Mouse (Mus musculus): ENCODE measurements at regions not wholly inside any gene's neighbourhood (a gene's known extent, or its start where the extent isn't known, plus 50 kb on each side); places are given as distances from the start of the nearest gene placed in this dataset.

DNA sequence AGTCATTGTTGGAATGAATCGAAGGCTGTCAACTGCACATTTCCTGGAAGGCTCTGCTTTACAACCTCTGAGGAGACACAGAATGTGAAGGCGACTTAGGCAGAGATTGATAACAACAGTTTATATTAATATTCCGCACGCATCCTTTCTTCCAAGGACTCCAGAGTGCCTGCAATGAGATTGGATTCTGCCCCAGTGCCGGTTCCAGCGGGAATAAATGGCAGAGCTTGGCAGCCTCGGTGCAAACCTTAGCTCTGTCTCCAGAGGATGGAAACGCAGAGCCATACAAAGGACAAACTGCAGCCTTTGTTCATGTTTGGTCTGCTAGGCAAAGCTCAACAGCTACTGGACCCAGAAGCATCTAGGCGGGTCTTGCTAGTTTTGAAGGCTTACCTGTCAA, 288.8 kb downstream of the Rnf144a start:
- no peak for ATAC-seq (ENCODE audit: insufficient number of reproducible peaks, insufficient read depth, low FRiP score, low read depth)
- H3K36me3 ChIP-seq (ENCODE audit: control insufficient read depth, insufficient read depth, low read length): no peaks in the 10 kb centered on the region
- H3K4me3 ChIP-seq (ENCODE audit: low read depth, low read length): no peak overlapping the region
- WGBS: 77% methylated on average over 9 of the region's 9 CpGs
- H3K9ac ChIP-seq (replicated peaks; ENCODE audit: low read depth, low read length): no peak overlapping the region
- no peaks in the 10 kb centered on the region for H3K4me1 ChIP-seq (ENCODE audit: control insufficient read depth, insufficient read depth, low read length)
- H3K27ac ChIP-seq (ENCODE audit: low read length): no peak overlapping the region
- no peaks in the 10 kb centered on the region for H3K27me3 ChIP-seq (ENCODE audit: control insufficient read depth, insufficient read depth, low read length)
- no peaks in the 10 kb centered on the region for H3K9me3 ChIP-seq (ENCODE audit: control insufficient read depth, low read depth, low read length)
- H3K4me2 ChIP-seq (replicated peaks; ENCODE audit: low read depth, low read length): no peak overlapping the region

DNA sequence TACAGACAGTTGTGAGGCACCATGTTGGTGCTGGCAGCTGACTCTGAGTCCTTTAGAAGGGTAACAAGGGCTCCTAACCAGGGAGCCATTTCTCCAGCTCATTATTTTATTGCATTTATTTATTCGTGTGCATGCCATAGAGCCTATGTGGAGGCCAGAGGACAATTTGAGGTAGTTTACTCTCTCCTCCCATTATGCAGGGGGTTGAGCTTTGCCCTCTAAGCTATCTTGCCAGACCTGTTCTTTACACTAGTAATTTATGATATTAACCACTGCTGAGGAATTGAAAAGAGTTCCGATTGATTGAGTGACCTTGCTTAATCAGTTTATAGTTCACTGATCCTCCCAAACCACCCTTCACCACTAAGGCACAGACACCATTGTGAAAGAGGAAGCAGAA, 290.8 kb downstream of the Rnf144a start:
- no peaks in the 10 kb centered on the region for H3K4me1 ChIP-seq (ENCODE audit: control insufficient read depth, insufficient read depth, low read length)
- H3K4me3 ChIP-seq (ENCODE audit: low read depth, low read length): no peak overlapping the region
- H3K27ac ChIP-seq (ENCODE audit: low read length): no peak overlapping the region
- no peaks in the 10 kb centered on the region for H3K36me3 ChIP-seq (ENCODE audit: control insufficient read depth, insufficient read depth, low read length)
- no peak overlapping the region for H3K4me2 ChIP-seq (replicated peaks; ENCODE audit: low read depth, low read length)
- WGBS: 80% methylated on average over 2 of the region's 2 CpGs
- H3K27me3 ChIP-seq (ENCODE audit: control insufficient read depth, insufficient read depth, low read length): no peaks in the 10 kb centered on the region
- ATAC-seq (ENCODE audit: insufficient number of reproducible peaks, insufficient read depth, low FRiP score, low read depth): no peak
- H3K9me3 ChIP-seq (ENCODE audit: control insufficient read depth, low read depth, low read length): no peaks in the 10 kb centered on the region
- no peak overlapping the region for H3K9ac ChIP-seq (replicated peaks; ENCODE audit: low read depth, low read length)

DNA sequence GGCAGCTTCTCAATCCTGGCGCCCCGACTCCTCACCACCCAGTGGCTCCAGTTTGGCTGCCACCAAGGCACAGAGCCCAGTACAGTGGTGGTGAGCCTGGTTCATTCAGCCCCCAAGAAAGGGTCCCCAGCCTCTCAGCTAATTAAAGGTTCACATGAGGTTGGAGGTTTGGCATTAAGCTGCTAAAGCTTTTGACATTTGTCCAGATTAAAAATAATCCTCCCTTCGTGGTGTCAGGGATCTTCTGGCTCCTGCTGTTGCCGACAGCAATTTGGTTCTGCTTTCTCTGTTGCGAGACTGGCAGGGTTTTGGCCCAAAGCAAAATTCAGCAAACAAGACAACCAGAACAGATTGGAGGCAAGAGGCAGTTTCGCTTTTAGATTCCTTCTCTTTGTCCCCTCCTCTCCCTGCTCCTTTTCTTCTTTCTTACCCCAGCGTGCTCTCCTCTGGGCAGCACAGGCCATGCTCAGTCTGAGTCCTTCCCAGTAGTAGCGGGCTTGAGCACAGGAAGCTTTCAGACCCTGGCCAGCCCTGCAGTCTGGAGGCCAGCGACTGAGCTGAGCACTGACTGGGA, 299.6 kb downstream of the Rnf144a start:
- Histone ChIP-seq H3K9me3 (ENCODE audit: control insufficient read depth, low read depth, low read length) (no peaks in the 10 kb centered on the region), H3K27me3 (ENCODE audit: control insufficient read depth, insufficient read depth, low read length) (no peaks in the 10 kb centered on the region), H3K4me3 (ENCODE audit: low read depth, low read length) (no peak overlapping the region), H3K4me2 (replicated peaks; ENCODE audit: low read depth, low read length) (no peak overlapping the region), H3K9ac (replicated peaks; ENCODE audit: low read depth, low read length) (no peak overlapping the region), H3K27ac (ENCODE audit: low read length) (no peak overlapping the region), H3K4me1 (ENCODE audit: control insufficient read depth, insufficient read depth, low read length) (no peaks in the 10 kb centered on the region), H3K36me3 (ENCODE audit: control insufficient read depth, insufficient read depth, low read length) (no peaks in the 10 kb centered on the region)
- no peak for ATAC-seq (ENCODE audit: insufficient number of reproducible peaks, insufficient read depth, low FRiP score, low read depth)
- WGBS: 75% methylated on average over 9 of the region's 9 CpGs

DNA sequence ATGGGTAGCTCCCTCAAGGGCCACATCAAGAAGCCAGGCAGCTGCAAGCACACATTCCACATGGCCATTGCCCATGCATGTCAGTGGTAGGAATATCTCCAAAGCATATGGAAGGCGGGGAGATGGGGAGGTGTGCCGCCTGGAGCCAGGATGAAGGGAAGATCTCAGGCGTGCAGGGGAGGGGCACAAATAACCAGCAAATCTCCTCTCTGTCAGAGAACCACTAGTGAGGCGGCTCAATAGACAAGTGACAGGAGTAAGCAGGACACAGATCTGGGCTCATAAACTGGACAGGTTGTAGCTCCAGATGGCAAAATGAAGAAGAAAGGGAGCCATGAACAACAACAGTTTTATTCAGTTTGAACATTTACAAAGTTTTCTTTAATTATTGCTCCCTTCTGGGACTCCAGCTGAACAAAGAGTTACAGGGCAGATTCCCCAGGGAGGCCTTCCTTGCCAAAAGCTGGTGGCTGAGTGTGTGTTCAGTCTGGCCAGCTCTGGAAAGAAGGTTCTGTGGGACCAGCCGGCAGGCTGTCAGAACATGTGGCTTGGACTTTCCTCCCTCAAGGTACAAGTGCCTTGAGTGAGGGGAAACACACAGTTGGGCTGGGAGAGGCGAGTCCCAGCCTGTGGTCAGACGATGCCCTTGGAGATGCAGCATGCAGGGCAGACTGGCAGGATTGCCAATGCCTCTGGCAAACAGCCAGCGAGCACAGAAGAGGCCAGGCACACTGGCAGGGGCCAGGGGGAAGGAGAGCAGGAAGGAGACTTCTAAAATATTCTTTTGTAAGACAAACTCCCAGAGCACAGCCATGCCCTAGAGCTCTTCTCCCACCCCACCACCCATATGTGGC, 302.7 kb downstream of the Rnf144a start:
- Histone ChIP-seq H3K27me3 (ENCODE audit: control insufficient read depth, insufficient read depth, low read length) (no peaks in the 10 kb centered on the region), H3K9ac (replicated peaks; ENCODE audit: low read depth, low read length) (no peak overlapping the region), H3K4me2 (replicated peaks; ENCODE audit: low read depth, low read length) (no peak overlapping the region), H3K4me3 (ENCODE audit: low read depth, low read length) (no peak overlapping the region), H3K27ac (ENCODE audit: low read length) (no peak overlapping the region), H3K4me1 (ENCODE audit: control insufficient read depth, insufficient read depth, low read length) (no peaks in the 10 kb centered on the region), H3K9me3 (ENCODE audit: control insufficient read depth, low read depth, low read length) (no peaks in the 10 kb centered on the region), H3K36me3 (ENCODE audit: control insufficient read depth, insufficient read depth, low read length) (no peaks in the 10 kb centered on the region)
- WGBS: 79% methylated on average over 8 of the region's 8 CpGs
- no peak for ATAC-seq (ENCODE audit: insufficient number of reproducible peaks, insufficient read depth, low FRiP score, low read depth)

DNA sequence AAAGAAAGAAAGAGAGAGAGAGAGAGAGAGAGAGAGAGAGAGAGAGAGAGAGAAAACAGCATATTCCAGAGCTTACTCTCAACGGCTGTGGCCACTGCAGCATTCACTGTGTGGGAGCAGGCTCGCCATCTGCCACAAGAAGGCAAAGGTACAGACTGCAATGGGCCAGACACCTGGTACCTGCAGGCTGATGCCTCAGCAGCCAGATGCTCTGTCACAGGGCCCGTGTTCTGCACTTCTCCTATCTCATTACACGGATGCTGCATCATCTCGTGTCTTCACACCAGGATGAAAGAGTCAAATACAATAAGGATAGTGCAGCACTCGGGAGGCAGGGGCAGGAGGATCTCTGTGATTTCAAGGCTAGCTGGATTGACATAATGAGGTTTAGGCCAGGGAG, 305.2 kb downstream of the Rnf144a start:
- H3K27me3 ChIP-seq (ENCODE audit: control insufficient read depth, insufficient read depth, low read length): no peaks in the 10 kb centered on the region
- H3K9ac ChIP-seq (replicated peaks; ENCODE audit: low read depth, low read length): no peak overlapping the region
- no peak overlapping the region for H3K27ac ChIP-seq (ENCODE audit: low read length)
- H3K4me1 ChIP-seq (ENCODE audit: control insufficient read depth, insufficient read depth, low read length): no peaks in the 10 kb centered on the region
- no peak overlapping the region for H3K4me3 ChIP-seq (ENCODE audit: low read depth, low read length)
- no peaks in the 10 kb centered on the region for H3K9me3 ChIP-seq (ENCODE audit: control insufficient read depth, low read depth, low read length)
- no peak overlapping the region for H3K4me2 ChIP-seq (replicated peaks; ENCODE audit: low read depth, low read length)
- ATAC-seq (ENCODE audit: insufficient number of reproducible peaks, insufficient read depth, low FRiP score, low read depth): no peak
- no peaks in the 10 kb centered on the region for H3K36me3 ChIP-seq (ENCODE audit: control insufficient read depth, insufficient read depth, low read length)
- 83% methylated on average over 6 of the region's 6 CpGs for WGBS

DNA sequence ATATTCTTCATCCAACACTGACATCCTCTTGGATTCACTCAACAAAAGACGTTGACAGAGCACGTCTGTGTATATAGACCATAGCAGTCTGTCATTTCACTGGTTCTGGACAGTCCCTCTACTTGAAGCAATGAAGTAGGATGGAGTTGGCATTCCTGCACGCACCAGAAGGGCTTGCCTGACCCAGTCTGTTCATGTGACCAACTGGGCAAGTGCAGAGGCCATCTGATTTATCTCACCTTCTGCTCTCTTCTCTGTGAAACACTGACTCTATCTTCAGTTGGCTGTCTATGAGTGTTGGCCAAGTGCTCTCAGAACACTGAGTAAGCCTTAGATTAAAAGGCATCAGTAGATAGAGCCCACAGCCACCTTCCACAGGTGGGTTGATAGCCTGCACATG, 310.7 kb downstream of the Rnf144a start:
- Histone ChIP-seq H3K9me3 (ENCODE audit: control insufficient read depth, low read depth, low read length) (no peaks in the 10 kb centered on the region), H3K4me1 (ENCODE audit: control insufficient read depth, insufficient read depth, low read length) (no peaks in the 10 kb centered on the region), H3K27me3 (ENCODE audit: control insufficient read depth, insufficient read depth, low read length) (no peaks in the 10 kb centered on the region), H3K36me3 (ENCODE audit: control insufficient read depth, insufficient read depth, low read length) (no peaks in the 10 kb centered on the region), H3K4me2 (replicated peaks; ENCODE audit: low read depth, low read length) (no peak overlapping the region), H3K9ac (replicated peaks; ENCODE audit: low read depth, low read length) (no peak overlapping the region), H3K27ac (ENCODE audit: low read length) (no peak overlapping the region), H3K4me3 (ENCODE audit: low read depth, low read length) (no peak overlapping the region)
- WGBS: 62% methylated on average over 3 of the region's 3 CpGs
- ATAC-seq (ENCODE audit: insufficient number of reproducible peaks, insufficient read depth, low FRiP score, low read depth): no peak

DNA sequence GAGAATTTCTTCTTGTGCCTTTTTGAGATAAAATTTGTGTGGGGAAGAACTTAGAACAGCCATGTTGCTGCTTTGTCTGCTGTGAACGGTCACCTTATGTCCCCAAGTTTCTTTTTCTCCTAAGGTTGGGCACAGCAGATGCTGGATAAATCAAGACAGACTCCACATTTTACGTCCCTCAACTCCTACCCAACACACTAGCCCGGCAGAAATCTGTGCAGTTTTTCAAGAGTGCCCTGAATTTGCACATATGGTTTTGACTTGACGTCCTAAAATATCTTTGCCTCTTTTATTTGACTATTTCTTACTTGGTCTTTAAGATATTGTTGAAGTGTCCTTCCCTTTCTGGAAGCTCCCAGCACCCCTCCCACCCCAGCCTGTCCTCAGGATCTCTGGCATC, 312.7 kb downstream of the Rnf144a start:
- Histone ChIP-seq H3K4me1 (ENCODE audit: control insufficient read depth, insufficient read depth, low read length) (no peaks in the 10 kb centered on the region), H3K27ac (ENCODE audit: low read length) (no peak overlapping the region), H3K36me3 (ENCODE audit: control insufficient read depth, insufficient read depth, low read length) (no peaks in the 10 kb centered on the region), H3K9me3 (ENCODE audit: control insufficient read depth, low read depth, low read length) (no peaks in the 10 kb centered on the region), H3K27me3 (ENCODE audit: control insufficient read depth, insufficient read depth, low read length) (no peaks in the 10 kb centered on the region), H3K4me2 (replicated peaks; ENCODE audit: low read depth, low read length) (no peak overlapping the region), H3K9ac (replicated peaks; ENCODE audit: low read depth, low read length) (no peak overlapping the region), H3K4me3 (ENCODE audit: low read depth, low read length) (no peak overlapping the region)
- no peak for ATAC-seq (ENCODE audit: insufficient number of reproducible peaks, insufficient read depth, low FRiP score, low read depth)
- WGBS: 86% methylated on average over 4 of the region's 4 CpGs

DNA sequence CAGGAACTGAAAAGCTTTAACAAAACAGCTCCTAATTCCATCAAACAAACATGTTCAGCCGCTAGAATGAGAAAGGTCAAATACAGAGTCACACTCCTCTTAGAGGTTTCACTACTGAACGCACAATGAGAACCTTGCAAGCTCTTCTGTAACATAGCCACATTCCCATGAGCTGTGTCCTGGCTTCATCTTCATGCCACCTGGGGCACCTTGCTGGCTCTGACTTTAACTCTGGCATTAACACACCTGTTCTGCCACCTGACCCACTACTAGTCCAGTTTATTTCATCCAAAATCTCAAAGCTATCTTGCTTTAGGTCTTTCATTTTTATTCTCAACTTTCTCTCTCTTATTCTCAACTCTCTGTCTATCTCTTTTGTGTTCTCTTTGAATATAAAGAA, 314.9 kb downstream of the Rnf144a start:
- Histone ChIP-seq H3K27ac (ENCODE audit: low read length) (no peak overlapping the region), H3K27me3 (ENCODE audit: control insufficient read depth, insufficient read depth, low read length) (no peaks in the 10 kb centered on the region), H3K36me3 (ENCODE audit: control insufficient read depth, insufficient read depth, low read length) (no peaks in the 10 kb centered on the region), H3K4me2 (replicated peaks; ENCODE audit: low read depth, low read length) (no peak overlapping the region), H3K4me3 (ENCODE audit: low read depth, low read length) (no peak overlapping the region), H3K4me1 (ENCODE audit: control insufficient read depth, insufficient read depth, low read length) (no peaks in the 10 kb centered on the region), H3K9ac (replicated peaks; ENCODE audit: low read depth, low read length) (no peak overlapping the region), H3K9me3 (ENCODE audit: control insufficient read depth, low read depth, low read length) (no peaks in the 10 kb centered on the region)
- WGBS: 61% methylated on average over 2 of the region's 2 CpGs
- ATAC-seq (ENCODE audit: insufficient number of reproducible peaks, insufficient read depth, low FRiP score, low read depth): no peak

DNA sequence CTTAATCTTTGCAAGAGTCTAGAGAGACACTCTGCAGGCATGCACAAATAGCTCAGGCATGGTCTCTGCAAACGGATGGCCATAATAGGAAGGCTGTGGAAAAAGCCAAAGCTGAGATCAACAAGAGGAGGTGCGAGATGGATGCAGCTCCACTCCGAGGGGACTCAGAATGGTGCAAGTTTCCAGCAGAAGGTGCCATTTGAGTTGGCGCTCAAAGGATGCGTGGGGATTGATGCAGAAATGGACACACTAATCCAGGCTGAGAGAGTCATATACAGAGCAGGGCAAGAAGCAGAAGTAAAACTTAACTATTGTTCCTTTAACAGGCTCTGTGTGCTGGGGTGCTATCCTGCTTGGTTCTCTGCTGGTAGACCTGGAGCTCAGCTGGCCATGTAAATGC, 315.9 kb downstream of the Rnf144a start:
- Histone ChIP-seq H3K27me3 (ENCODE audit: control insufficient read depth, insufficient read depth, low read length) (no peaks in the 10 kb centered on the region), H3K4me2 (replicated peaks; ENCODE audit: low read depth, low read length) (no peak overlapping the region), H3K36me3 (ENCODE audit: control insufficient read depth, insufficient read depth, low read length) (no peaks in the 10 kb centered on the region), H3K4me1 (ENCODE audit: control insufficient read depth, insufficient read depth, low read length) (no peaks in the 10 kb centered on the region), H3K4me3 (ENCODE audit: low read depth, low read length) (no peak overlapping the region), H3K27ac (ENCODE audit: low read length) (no peak overlapping the region), H3K9ac (replicated peaks; ENCODE audit: low read depth, low read length) (no peak overlapping the region), H3K9me3 (ENCODE audit: control insufficient read depth, low read depth, low read length) (no peaks in the 10 kb centered on the region)
- ATAC-seq (ENCODE audit: insufficient number of reproducible peaks, insufficient read depth, low FRiP score, low read depth): no peak
- WGBS: 85% methylated on average over 5 of the region's 5 CpGs
